Mouse (Mus musculus) heart, adult 8-10 months (tissue): ENCODE results near the gene Zfp513. TPM values are rescaled to one million over a fixed set of nuclear protein-coding genes. Genes with fewer than 3 reads are reported as not detected.
A peak's percentile ranks its signal among the peaks of the same experiment; 100 is the strongest.

Source experiments
- DNase-seq: peaks from one replicate; pipeline ENCODE4 v3.0.0; 2022; ENCODE audit warnings: low spot score
- total RNA-seq, 4 experiments: library from RNA; stranded (reverse); gene quantifications; 2 replicates each; pipeline ENCODE4 v1.2.4; 2022

Gene Zfp513
- total RNA-seq, 4 experiments from 2014 or later, result 7.1 to 11.2 (median 8.1) TPM

GRCm38 (mm10) chr5:31168630-31169029 is 33.5 kb downstream of the Zfp513 start:
- no peak for DNase-seq

GRCm38 (mm10) chr5:31164878-31165277 is 37.2 kb downstream of the Zfp513 start:
- DNase-seq, result no peak

- no peak for DNase-seq
These were observed 39.6 kb downstream of the Zfp513 start for GRCm38 (mm10) chr5:31162462-31162861.

DNA sequence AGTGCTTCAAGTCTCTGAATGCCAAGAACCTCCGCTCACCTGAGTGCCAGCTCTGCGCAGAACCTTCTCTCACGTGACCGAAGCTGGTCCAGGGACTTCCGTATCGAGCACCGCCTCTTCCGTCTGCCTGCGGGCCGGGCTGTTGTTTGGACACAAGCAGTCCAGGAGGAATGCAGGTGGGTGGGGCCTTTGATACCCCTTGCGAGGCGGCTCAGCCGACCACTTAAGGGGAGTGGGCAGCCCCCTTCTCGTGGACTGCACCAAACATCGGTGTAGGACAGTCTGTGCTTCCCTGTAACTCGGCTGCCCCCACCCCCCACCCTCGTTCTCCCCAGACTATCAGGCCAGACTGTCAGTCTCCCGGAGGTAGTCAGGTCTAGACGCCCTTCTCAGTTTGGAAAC is 48.0 kb downstream of the Zfp513 start, which contains the start of gene Mpv17:
Gene Mpv17, minus strand, starts transcription at position 100 of the 402 bp plus-strand sequence.
- DNase-seq, result peak; percentile 86

- peak; percentile 36 for DNase-seq
These were observed 48.5 kb downstream of the Zfp513 start for GRCm38 (mm10) chr5:31153516-31154151.

GRCm38 (mm10) chr5:31151746-31152145 is 50.4 kb downstream of the Zfp513 start:
- DNase-seq, result peak; percentile 45

- DNase-seq, result no peak
These were observed 52.3 kb downstream of the Zfp513 start for GRCm38 (mm10) chr5:31149781-31150180.

Other genes starting within 250 kb of the Zfp513 start
- 10 to 100 TPM; 82.1 to 97.6 (median 89.6) TPM for gene Preb, start 241.9 kb downstream of the Zfp513 start, total RNA-seq
- 1 to 10 TPM in 1 of 4 experiments, under 1 TPM in 3; 0.85 to 1.9 (median 0.91) TPM for gene Tcf23, start 233.6 kb downstream of the Zfp513 start, total RNA-seq
- 10 to 100 TPM; 51.3 to 56.5 (median 53.1) TPM for gene Atraid, start 154.0 kb downstream of the Zfp513 start, total RNA-seq
- 10 to 100 TPM; 10.8 to 18.8 (median 12.4) TPM for gene Slc5a6, start 153.4 kb downstream of the Zfp513 start, total RNA-seq
- gene Cad, start 147.5 kb downstream of the Zfp513 start, total RNA-seq, result 10 to 100 TPM; 13.0 to 17.3 (median 16.3) TPM
- not detected for gene Dnajc5g, start 96.0 kb downstream of the Zfp513 start, total RNA-seq
- under 1 TPM in 1 of 4 experiments, not detected in 3; 0.16 TPM for gene Slc30a3, start 94.1 kb downstream of the Zfp513 start, total RNA-seq
- 100 to 1,000 TPM; 360 to 427 (median 392) TPM for gene Trim54, start 85.6 kb downstream of the Zfp513 start, total RNA-seq
- gene Ucn, start 63.5 kb downstream of the Zfp513 start, total RNA-seq, result not detected
- 10 to 100 TPM; 48.1 to 63.1 (median 53.9) TPM for gene Mpv17, start 48.1 kb downstream of the Zfp513 start, total RNA-seq
- gene Gm29609, start 22.4 kb downstream of the Zfp513 start, total RNA-seq, result 1 to 10 TPM in 1 of 4 experiments, under 1 TPM in 3; 0.29 to 3.4 (median 0.55) TPM
- gene Gtf3c2, start 22.2 kb downstream of the Zfp513 start, total RNA-seq, result 10 to 100 TPM; 23.6 to 33.3 (median 26.4) TPM
- gene Snx17, start 9.1 kb downstream of the Zfp513 start, total RNA-seq, result 10 to 100 TPM; 62.1 to 65.5 (median 62.7) TPM
- gene Eif2b4, start 8.9 kb downstream of the Zfp513 start, total RNA-seq, result 10 to 100 TPM; 40.2 to 53.8 (median 44.7) TPM
- 10 to 100 TPM; 45.3 to 71.9 (median 57.3) TPM for gene Ppm1g, start 18.4 kb upstream of the Zfp513 start, total RNA-seq
- 10 to 100 TPM; 75.9 to 87.9 (median 81.8) TPM for gene Nrbp1, start 38.6 kb upstream of the Zfp513 start, total RNA-seq
- under 1 TPM in 2 of 4 experiments, not detected in 2; 0.72 to 0.87 TPM for gene Gm9970, start 38.9 kb upstream of the Zfp513 start, total RNA-seq
- gene Krtcap3, start 49.4 kb upstream of the Zfp513 start, total RNA-seq, result 1 to 10 TPM; 1.3 to 2.5 (median 1.6) TPM
- 10 to 100 TPM; 33.9 to 50.7 (median 42.3) TPM for gene Ift172, start 88.8 kb upstream of the Zfp513 start, total RNA-seq
- 1 to 10 TPM; 2.6 to 5.6 (median 5.2) TPM for gene Fndc4, start 93.8 kb upstream of the Zfp513 start, total RNA-seq
- not detected for gene Gckr, start 95.1 kb upstream of the Zfp513 start, total RNA-seq